Mouse (Mus musculus): Measurements from ENCODE around the gene Ubald1.

GRCm38 (mm10) chr16:4866101-4866695 lies 13.9 kb downstream of the Ubald1 start:
- TF ChIP-seq POLR2A (IDR thresholded peaks at IDR 0.05; ENCODE audit: low read depth, low read length) (no peak), CTCF (conservative IDR thresholded peaks at IDR 0.05; ENCODE audit: insufficient read depth, insufficient read length, low read depth, low read length) (no peak)

Data from kidney, adult 2 months (tissue).